Mouse (Mus musculus) CH12.LX (cell line): Measurements from ENCODE around the gene Prrc2a.

Source experiments
- CTCF ChIP-seq, 2 experiments: IDR thresholded peaks in 1 of 2; conservative IDR thresholded peaks in 1 of 2; 2 replicates each; pipeline ENCODE4 v1.5.1; 2011 to 2012; ENCODE audit warnings: low read depth in 2 of 2, low read length in 2 of 2, improper control_type of control experiment in 1 of 2, inconsistent platforms in 1 of 2, mild to moderate bottlenecking in 1 of 2, moderate library complexity in 1 of 2
- E2F4 ChIP-seq: IDR thresholded peaks from 2 replicates; pipeline ENCODE4 v1.6.1; 2011; ENCODE audit warnings: low read depth, low read length, improper control_type of control experiment; ENCODE audit not compliant: insufficient replicate concordance
- MYC ChIP-seq: IDR thresholded peaks from 2 replicates; pipeline ENCODE4 v1.6.1; 2011; ENCODE audit warnings: low read depth, mild to moderate bottlenecking, improper control_type of control experiment, low read length
- ZKSCAN1 ChIP-seq: IDR thresholded peaks from 2 replicates; pipeline ENCODE4 v1.6.1; 2012; ENCODE audit warnings: low read depth, inconsistent platforms, low read length, improper control_type of control experiment, borderline replicate concordance
- ZMIZ1 ChIP-seq: IDR thresholded peaks from 2 replicates; pipeline ENCODE4 v1.6.1; 2012; ENCODE audit warnings: low read depth, mild to moderate bottlenecking, inconsistent platforms, low read length, improper control_type of control experiment

DNA sequence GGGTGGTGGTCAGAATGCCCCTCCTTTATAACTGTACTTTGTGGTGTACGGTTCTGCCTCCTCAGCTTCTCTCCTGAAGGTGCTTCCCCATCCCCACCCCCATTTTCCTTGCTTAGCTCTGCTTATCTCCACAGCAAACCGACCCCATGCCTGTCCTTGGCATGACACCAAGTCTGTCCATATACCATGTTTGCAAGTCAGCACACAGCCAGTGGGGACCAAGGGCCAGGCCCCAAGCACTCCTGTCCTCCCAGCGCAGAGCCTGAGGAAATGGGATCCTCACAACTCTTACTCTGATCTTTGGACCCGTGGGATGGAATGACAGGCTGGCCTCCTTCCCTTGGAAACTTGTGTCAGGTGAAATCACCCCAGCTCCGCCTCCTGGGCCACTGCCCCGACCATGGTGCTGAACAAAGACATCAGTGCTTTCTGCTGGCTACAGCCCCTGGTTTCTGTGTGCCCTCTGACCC is 61.4 kb downstream of the Prrc2a start:
- TF ChIP-seq ZMIZ1, result no peak
- TF ChIP-seq CTCF (conservative IDR thresholded peaks at IDR 0.05 in 1 of 2, IDR thresholded peaks at IDR 0.05 in 1 of 2; ENCODE audit: low read depth in 2 of 2, low read length in 2 of 2), result no peak
- TF ChIP-seq MYC, result no peak
- no peak for TF ChIP-seq E2F4
- no peak for TF ChIP-seq ZKSCAN1
